Mouse (Mus musculus) mouse embryonic stem cell (cell line): Measurements from ENCODE around the gene Sumf1.

Experiments
- in situ Hi-C, 2 experiments: fragments of 300-500 bp; cut with MboI; formaldehyde crosslinking; loops; 1 replicate in 1 of 2; 3 replicates in 1 of 2; pipeline ENCODE4 v1.14.3; 2019 to 2020; ENCODE audit warnings: low sequenced_read_pairs in 2 of 2, low pct_unique_long_range_greater_than_20kb in 1 of 2, mixed read lengths in 1 of 2; ENCODE audit not compliant: unreplicated experiment in 1 of 2

Gene Sumf1

GRCm38 (mm10) chr6:108156881-108157280, 28.5 kb downstream of the Sumf1 start:
- in situ Hi-C loops = no loop called here

GRCm38 (mm10) chr6:108154243-108154642, 31.1 kb downstream of the Sumf1 start:
- in situ Hi-C loops = no loop called here

DNA sequence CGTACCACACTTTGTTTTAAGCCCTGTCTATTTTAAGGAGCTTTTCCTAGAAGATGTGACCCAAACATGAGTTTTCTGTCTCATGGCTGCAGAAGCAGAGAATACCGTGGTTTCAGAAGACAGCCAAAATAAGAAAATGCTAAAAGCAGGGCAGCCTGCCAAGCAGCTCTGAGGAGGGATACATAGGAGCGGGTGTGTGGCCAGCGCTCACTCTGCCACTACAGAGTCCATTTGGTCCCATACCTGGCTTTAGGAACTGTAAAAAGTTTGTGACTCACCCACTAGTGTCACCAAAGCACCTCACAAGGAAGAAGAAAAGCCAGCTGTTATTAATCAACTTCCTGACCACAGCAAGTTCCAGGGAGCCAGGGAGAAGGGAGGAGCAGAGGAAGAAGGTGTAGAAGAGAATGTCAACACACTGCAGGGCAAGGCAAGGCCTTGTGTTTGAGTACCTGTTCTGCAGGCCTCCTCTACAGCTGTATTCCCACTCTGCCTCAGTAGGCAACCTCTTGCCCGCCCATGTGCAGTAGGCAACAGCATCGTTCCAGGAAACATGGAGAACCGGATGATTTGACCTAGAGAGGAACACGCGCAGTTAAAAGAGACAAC, 32.6 kb downstream of the Sumf1 start:
- in situ Hi-C loops = no loop called here

GRCm38 (mm10) chr6:108152081-108152480, 33.3 kb downstream of the Sumf1 start:
- in situ Hi-C loops = no loop called here

DNA sequence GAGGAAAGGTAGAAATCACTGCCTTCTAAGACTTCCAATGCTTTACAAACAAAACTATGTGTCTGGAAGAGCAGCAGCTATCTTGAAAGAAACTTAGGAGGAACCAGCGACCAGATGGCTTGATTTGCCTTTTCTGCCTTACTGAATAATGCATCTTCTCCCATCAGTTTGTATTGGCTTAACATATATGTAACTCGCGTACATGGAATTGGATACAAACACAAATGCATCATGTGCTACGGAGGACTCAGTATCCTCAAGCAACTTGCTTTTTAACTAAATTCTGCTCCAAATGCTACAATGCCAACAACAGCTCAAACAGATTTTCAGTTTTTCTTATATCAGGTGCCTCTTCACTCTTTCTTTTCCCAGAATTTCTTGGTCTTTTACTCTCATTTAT, 36.1 kb downstream of the Sumf1 start:
- in situ Hi-C loops = no loop called here

DNA sequence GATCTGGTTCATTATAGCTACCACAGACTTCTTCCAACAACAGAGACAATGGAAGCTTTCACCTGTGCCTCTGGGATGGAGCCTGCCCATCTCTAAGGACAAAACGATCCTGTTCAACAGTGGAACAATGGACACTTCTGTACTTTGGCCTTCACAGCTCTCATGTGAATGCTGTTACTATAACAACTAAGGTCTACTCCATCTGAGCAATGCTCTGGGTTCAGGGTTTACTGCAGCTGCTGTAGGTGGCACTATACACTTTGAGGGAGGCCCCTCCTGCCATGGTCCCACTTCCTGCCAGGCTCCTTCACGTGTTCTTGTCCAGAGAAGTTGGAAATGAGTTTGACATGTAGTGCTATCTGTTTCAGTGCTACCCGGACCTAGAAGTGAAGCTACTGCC, 36.9 kb downstream of the Sumf1 start:
- in situ Hi-C loops = no loop called here

DNA sequence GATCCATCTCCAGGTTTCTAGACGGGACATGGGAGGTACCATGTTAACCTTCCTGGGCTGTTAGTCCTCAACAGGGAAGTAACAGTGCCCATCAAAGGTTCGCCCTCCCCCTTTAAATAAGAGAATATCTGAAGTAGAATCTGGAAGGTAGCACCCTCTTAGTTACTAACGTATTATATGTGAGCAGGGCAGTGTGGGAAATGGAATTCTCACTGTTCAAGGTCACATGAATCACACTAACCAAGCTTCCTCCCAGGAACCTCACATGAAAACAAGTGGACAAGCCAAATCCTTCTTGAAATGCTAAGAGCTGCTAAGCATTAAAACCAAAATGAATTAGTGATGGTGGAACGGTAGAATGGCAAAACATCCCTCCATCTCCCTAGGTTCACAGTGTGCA, 38.7 kb downstream of the Sumf1 start:
- in situ Hi-C loops = no loop called here

GRCm38 (mm10) chr6:108145941-108146588, 39.3 kb downstream of the Sumf1 start:
- in situ Hi-C loops = no loop called here

DNA sequence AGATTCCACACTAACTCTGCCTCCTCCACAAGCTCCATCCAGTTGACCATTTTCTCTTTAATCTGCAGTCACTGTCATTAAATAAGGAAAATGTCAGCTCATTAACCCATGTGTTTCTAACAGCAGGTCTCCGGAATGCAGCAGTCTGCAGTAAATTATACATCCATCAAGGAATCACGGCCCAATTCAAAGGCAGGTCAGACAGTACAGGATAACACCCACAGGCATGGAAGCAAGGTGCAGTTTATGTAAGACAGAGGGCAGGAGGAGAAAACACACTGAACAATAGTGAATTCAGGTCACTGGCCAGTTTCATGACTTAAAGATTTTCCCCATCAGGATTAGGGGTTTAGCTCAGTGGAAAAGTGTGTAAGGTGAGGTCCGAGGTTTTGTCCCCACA, 40.1 kb downstream of the Sumf1 start:
- in situ Hi-C loops = no loop called here

GRCm38 (mm10) chr6:108142796-108143195, 42.6 kb downstream of the Sumf1 start:
- in situ Hi-C loops = no loop called here

DNA sequence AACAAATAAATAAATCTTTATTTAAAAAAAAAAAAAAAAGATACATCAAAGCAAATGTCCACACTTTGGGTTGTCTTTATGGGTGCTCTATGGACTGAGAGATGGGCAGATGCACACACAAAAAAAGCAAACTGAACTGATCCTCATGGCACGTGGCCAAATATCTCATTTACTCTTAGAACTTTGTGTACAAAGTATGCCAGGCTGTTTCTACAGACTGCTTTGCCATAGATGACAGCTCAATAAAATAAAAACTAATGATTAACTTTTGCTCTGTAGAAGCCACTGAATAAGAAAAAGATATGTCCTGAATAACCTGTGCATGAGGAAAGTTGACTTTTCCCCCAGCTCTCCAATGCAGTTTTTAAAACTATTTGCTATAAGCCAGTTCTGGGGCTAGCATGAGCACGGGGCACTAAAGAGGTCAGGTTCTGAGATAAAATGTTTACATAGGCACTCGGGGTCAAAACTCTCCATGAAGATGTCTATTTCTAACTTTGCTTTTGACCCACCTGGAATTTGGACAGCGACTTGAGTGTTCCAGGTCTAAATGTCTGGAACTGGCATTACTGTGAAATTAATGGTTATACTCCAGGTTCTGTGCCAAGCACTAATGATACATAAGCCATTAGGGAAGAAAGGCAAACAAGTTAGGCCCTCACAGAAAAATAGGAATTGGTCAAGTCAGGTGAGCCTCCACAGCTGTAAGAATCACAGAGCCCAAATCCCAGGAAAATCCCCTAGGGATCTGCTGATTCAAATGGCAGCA, 44.5 kb downstream of the Sumf1 start:
- in situ Hi-C loops = no loop called here

- in situ Hi-C loops = no loop called here
Observed at GRCm38 (mm10) chr6:108137031-108137430, 48.4 kb downstream of the Sumf1 start.

GRCm38 (mm10) chr6:108136286-108136685, 49.1 kb downstream of the Sumf1 start:
- in situ Hi-C loops = no loop called here

GRCm38 (mm10) chr6:108132268-108132935, 53.0 kb downstream of the Sumf1 start:
- in situ Hi-C loops = no loop called here

DNA sequence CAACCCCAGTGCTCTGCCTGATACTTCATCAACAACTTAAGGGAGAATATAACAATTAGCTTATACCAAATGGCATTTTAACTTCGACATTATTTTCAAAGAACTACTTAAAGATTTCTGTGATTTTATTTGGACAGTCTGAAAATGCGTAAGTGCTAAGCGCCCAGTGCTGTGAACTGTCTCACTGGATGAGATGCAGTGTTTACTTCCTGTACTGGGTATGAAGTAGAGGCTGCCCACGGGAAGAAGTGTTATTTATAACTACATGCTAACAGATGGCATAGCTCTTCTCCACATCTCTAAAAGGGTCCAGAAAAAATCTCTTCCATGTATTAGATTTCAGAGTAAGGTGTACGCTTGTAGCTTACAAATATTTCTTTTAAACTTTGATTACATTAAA, 54.7 kb downstream of the Sumf1 start:
- in situ Hi-C loops = no loop called here

DNA sequence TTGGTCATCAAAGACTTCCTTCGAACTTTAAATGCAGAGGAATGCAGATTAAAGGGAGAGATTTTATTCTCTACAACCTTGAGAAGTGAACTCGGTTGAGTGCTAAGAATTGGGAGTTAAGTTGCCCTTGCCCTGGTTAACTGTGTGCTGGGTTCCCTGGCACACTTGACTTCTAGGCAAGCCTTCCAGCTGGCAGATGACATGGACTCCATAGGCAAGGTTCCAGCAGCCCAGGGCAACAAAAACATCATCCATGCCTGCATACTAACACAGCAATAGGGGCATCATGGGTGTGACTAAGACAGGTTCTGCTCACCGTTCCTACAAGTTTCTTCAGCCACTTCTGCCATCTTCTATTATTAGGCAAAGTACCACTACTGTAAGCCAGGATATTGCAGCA, 58.8 kb downstream of the Sumf1 start:
- in situ Hi-C loops = no loop called here

DNA sequence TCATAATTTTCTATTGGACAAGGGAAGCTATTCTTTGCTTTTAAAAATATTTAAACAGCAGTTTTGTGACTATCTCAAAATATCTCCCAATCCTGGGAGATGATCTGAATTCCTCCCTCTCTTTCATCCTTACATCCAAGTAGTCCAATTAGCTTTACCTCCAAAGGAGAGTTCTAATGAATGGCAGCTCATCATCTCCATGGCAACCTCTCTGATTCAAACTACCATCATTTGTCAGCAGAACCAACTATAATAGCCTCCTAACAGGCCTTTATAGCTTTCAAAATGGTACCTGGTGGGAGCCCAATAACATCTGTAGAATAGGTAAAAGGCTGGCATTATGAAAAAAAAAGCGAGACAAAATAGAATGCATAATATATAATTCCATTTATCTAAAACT, 59.9 kb downstream of the Sumf1 start:
- in situ Hi-C loops = no loop called here

DNA sequence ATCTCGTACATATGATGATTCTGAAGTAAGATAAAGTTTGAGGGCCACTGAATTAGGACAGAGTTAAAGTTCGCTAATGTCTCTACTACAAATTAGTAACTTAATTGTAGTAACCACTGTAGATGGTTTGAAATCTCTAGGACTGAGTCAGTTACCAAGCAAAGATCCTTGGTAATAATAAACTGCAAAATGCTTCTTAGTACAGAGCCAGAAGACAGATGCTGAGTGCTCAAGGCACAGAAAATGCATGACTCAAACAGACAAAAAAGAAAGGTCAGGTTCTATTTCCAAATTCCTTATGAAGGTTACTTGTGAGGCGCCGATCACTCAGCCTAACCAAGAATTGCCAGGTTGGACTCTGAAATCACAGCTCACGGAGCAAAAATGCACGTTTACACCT, 67.5 kb downstream of the Sumf1 start:
- in situ Hi-C loops = no loop called here

DNA sequence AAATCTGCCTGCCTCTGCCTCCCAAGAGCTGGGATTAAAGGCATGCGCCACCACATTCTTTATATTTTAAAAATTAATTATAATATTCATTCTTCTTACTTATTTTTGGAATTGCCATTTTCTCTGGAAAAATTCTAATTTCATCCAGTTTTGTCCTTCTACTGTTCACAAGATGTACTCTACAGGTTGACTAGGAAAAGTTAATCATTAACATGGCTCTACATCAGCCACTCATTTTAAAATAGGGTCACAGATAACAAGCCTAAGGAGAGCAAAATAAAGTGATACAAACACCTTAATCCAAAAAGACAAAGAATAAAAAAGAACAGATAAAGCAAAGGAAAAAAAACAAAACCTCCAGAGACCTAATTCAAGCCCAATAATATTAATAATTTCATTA, 70.4 kb downstream of the Sumf1 start:
- in situ Hi-C loops = no loop called here
